Mouse (Mus musculus) brain, embryonic 14.5 days (tissue): Measurements from ENCODE around the gene Sgip1. TPM values are rescaled to one million over a fixed set of nuclear protein-coding genes. Genes with fewer than 3 reads are reported as not detected.
A peak's percentile ranks its signal among the peaks of the same experiment; 100 is the strongest.

ENCODE experiments used
- DNase-seq: peaks from one replicate; pipeline ENCODE4 v3.0.0-alpha.2; 2011; ENCODE audit warnings: low read depth
- CTCF ChIP-seq: fragments of 200-500 bp; IDR thresholded peaks from 2 replicates; pipeline ENCODE4 v1.5.1; 2012; ENCODE audit warnings: inconsistent platforms, mild to moderate bottlenecking, moderate library complexity, borderline replicate concordance; ENCODE audit not compliant: insufficient read depth, insufficient read length; ENCODE audit errors: extremely low read depth
- POLR2A ChIP-seq: fragments of 200-500 bp; IDR thresholded peaks from 2 replicates; pipeline ENCODE4 v1.6.1; 2012; ENCODE audit warnings: mild to moderate bottlenecking, inconsistent platforms, borderline replicate concordance; ENCODE audit not compliant: poor library complexity, insufficient read depth, insufficient read length, severe bottlenecking; ENCODE audit errors: extremely low read depth
- polyA plus RNA-seq: library from polyadenylated mRNA; depleted of rRNA; stranded (reverse); fragments of >200 nt; gene quantifications from 2 replicates; pipeline ENCODE4 v1.2.3, GENCODE M21; 2012

Gene Sgip1
- polyA plus RNA-seq, 1 experiment: 44.3 TPM

- no peak for TF ChIP-seq POLR2A
- TF ChIP-seq CTCF: no peak
- peak; percentile 41 for DNase-seq
Observed at GRCm38 (mm10) chr4:102987325-102987724, 246.2 kb downstream of the Sgip1 start.

- TF ChIP-seq POLR2A (no peak), CTCF (no peak)
- DNase-seq: no peak
Observed at GRCm38 (mm10) chr4:102987756-102988155, 246.7 kb downstream of the Sgip1 start.

- TF ChIP-seq POLR2A: no peak
- no peak for TF ChIP-seq CTCF
- DNase-seq: no peak
Observed at GRCm38 (mm10) chr4:102988526-102988925, 247.4 kb downstream of the Sgip1 start.

- no peak for DNase-seq
- TF ChIP-seq POLR2A (no peak), CTCF (no peak)
Observed at GRCm38 (mm10) chr4:102989391-102989790, 248.3 kb downstream of the Sgip1 start.

GRCm38 (mm10) chr4:102990016-102990415 lies 248.9 kb downstream of the Sgip1 start:
- TF ChIP-seq CTCF (no peak), POLR2A (no peak)
- no peak for DNase-seq

- TF ChIP-seq CTCF: no peak
- no peak for TF ChIP-seq POLR2A
- DNase-seq: no peak
Observed at GRCm38 (mm10) chr4:102990595-102991340, 249.7 kb downstream of the Sgip1 start.

GRCm38 (mm10) chr4:102991685-102992084 lies 250.6 kb downstream of the Sgip1 start:
- TF ChIP-seq CTCF (no peak), POLR2A (no peak)
- DNase-seq: no peak

GRCm38 (mm10) chr4:103004681-103005080 lies 263.6 kb downstream of the Sgip1 start:
- TF ChIP-seq CTCF (no peak), POLR2A (no peak)
- DNase-seq: peak; percentile 55

- no peak for TF ChIP-seq POLR2A
- TF ChIP-seq CTCF: no peak
- DNase-seq: no peak
Observed at GRCm38 (mm10) chr4:103005190-103005945, 264.3 kb downstream of the Sgip1 start.

- TF ChIP-seq POLR2A: no peak
- DNase-seq: no peak
Observed at GRCm38 (mm10) chr4:103006266-103006665, 265.2 kb downstream of the Sgip1 start.

GRCm38 (mm10) chr4:103006943-103007418 lies 265.9 kb downstream of the Sgip1 start:
- peak; percentile 85 for DNase-seq

More at GRCm38 (mm10) chr4:103006943-103007418, 265.9 kb downstream of the Sgip1 start:
- TF ChIP-seq CTCF (no peak), POLR2A (no peak)
